Mouse (Mus musculus) C2C12 (cell line): ENCODE data around the gene Fh1.

Source experiments
- CEBPB ChIP-seq: IDR thresholded peaks from one replicate; pipeline ENCODE4 v1.6.1; 2011; ENCODE audit warnings: low read depth, mild to moderate bottlenecking, control low read depth, moderate library complexity
- CTCF ChIP-seq: IDR thresholded peaks from one replicate; pipeline ENCODE4 v1.5.1; 2011; ENCODE audit not compliant: control insufficient read depth, insufficient read depth, insufficient read length
- MAX ChIP-seq: IDR thresholded peaks from one replicate; pipeline ENCODE4 v1.6.1; 2011; ENCODE audit warnings: mild to moderate bottlenecking, control low read depth
- MYOD1 ChIP-seq: IDR thresholded peaks from one replicate; pipeline ENCODE4 v1.6.1; 2011; ENCODE audit warnings: low read depth; ENCODE audit not compliant: control insufficient read depth, insufficient read length
- USF1 ChIP-seq: IDR thresholded peaks from one replicate; pipeline ENCODE4 v1.6.1; 2011; ENCODE audit warnings: low read depth, mild to moderate bottlenecking, control low read depth, moderate library complexity

DNA sequence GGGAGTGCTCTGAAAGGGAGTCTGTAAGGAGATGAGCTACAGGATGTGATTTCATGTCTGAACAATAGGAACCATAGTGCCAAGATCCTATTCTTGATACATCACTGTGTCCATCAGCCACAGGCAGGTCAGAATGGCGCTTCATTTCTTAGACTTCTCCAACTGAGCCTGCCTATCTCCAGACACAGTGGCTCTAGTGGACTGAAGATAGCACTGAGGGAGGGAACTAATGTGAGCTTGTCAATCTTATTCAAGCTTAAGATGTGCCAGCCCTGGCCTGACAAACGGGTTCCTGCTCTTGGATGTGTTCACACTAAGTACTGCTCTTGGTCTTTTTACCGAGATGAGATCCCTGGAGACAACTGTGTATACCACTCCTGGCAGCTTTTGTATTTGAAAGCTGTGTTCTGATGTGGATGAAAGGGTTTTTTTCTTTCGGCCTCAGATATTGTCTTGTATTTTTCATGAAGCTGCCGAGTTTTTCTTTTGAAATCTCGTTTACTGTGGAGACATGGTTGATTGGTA lies 59.8 kb downstream of the Fh1 start:
- no peak for TF ChIP-seq CTCF
- no peak for TF ChIP-seq MYOD1
- no peak for TF ChIP-seq CEBPB
- TF ChIP-seq MAX = no peak
- TF ChIP-seq USF1 = no peak
